Mouse (Mus musculus) embryo, embryonic 11.5 days (tissue): ENCODE measurements at regions not wholly inside any gene's neighbourhood (a gene's known extent, or its start where the extent isn't known, plus 50 kb on each side); places are given as distances from the start of the nearest gene placed in this dataset.

Experiments used
- DNase-seq: peaks from one replicate; pipeline ENCODE4 v3.0.0-alpha.2; 2012; ENCODE audit warnings: low read depth, low spot score

- DNase-seq, result no peak
Observed at GRCm38 (mm10) chr9:101670111-101670510, 191.5 kb upstream of the 9630041A04Rik start.

GRCm38 (mm10) chr9:101649816-101650215 is 211.8 kb upstream of the 9630041A04Rik start:
- no peak for DNase-seq

DNA sequence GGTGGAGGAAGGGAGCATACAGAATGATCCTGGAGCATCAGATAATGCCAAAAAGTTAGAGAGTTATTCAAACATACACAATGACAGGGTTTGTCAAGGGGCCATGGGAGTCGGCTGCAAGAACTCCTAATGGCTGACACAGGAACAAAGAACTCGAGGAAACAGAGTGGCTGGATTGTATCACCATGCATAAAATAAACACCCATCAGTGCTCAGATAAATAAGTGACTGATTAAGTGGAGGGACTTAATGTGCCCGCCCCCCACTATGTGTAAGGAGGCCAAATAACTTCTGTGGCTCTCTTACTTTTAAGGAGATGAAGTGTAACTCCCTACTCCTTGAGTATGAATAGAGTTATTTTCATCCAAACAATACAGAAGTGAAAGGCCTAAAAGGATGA is 220.1 kb upstream of the 9630041A04Rik start:
- DNase-seq, result no peak

DNA sequence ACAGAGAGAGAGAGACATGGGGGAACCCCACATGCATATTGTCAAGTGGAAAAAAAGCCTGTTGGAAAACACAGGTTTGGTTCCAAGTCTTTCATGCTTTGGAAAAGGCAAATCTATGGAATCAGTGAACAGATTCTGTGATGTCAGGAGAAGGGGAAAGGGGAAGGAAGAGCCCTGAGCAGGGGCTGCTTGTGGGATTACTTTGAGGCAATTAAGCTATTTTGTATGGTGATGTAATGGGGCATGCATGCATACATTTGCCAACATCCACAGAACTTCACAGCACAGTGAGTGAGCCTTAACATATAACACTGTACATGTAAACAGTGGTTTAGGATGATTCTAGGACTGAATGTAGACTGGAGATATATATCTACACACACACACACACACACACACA is 221.0 kb upstream of the 9630041A04Rik start:
- no peak for DNase-seq

DNA sequence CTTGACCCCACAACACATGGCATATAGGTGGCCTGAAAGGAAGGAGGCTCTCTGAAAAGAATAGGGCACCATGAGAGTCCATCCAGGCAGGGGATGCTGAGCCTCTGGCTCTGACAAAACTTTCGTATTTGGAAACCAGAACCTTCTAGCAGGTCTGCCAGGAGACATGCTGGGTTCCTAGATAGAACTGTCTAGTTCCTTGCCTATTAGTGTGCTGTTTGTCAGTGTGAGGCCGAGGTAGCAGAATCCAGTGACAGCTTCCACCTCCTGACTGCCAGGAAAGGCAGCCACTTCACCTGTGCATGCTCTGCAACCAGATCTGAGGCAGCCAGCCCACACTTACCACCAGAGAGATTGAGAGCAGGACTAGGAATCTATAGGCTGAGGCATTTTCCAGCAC is 245.4 kb upstream of the 9630041A04Rik start:
- DNase-seq, result no peak

DNA sequence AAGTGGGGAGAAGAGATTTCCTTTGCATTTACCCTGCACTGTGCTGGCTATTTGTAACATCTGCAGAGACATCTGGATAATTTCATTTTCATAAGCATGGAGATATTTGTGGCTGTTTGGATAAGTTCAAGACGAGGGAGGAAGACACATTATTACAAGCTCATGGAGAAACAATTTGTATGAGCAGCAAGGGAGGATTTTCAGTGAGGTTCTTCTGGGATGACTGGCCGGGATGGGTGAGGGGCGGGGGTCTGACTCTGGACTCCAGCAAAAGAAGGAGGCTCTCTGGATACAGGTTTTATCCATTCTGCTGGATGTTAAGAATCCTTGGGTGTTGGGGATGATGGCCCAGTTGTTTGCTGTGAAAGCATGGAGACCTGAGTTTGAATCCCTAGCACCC is 246.5 kb upstream of the 9630041A04Rik start:
- DNase-seq, result no peak

- DNase-seq, result no peak
Observed at GRCm38 (mm10) chr9:101613933-101614332, 247.7 kb upstream of the 9630041A04Rik start.

GRCm38 (mm10) chr9:101613471-101613870 is 248.2 kb upstream of the 9630041A04Rik start:
- no peak for DNase-seq

GRCm38 (mm10) chr9:101612971-101613370 is 248.7 kb upstream of the 9630041A04Rik start:
- no peak for DNase-seq

- DNase-seq, result no peak
Observed at GRCm38 (mm10) chr9:101612571-101612970, 249.1 kb upstream of the 9630041A04Rik start.

GRCm38 (mm10) chr9:101611481-101611880 is 250.2 kb upstream of the 9630041A04Rik start:
- peak; percentile 14 for DNase-seq

DNA sequence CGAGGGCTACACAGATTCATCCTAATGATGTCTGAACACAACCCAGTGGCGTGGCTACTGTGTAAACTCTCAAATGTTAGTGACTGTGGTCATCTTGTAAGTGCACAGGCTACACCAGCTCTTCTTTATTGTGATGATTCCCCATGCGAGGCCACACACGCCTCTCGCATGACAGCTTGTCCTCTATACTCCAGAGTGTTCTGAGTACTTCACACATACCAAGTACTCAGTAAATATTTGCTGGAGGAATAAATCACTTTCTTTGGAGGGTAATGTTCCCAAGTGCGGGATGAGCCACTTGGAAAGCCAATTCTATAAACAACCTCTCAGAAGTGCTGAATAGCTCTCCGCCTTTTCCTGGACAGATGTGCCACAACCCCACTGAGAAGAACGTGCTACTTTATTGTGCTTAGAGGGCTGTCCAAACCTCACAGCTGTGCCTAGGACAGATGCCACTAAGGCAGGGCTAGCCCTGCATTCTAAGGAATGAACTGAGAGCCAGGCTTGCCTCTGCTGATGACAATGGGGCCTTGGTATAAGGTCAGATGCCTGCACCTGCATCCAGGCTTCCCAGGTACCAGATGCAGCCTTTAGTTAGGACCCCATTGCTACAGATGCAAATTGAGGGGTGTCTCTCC is 250.7 kb upstream of the 9630041A04Rik start:
- no peak for DNase-seq

GRCm38 (mm10) chr9:101610338-101610737 is 251.3 kb upstream of the 9630041A04Rik start:
- no peak for DNase-seq

DNA sequence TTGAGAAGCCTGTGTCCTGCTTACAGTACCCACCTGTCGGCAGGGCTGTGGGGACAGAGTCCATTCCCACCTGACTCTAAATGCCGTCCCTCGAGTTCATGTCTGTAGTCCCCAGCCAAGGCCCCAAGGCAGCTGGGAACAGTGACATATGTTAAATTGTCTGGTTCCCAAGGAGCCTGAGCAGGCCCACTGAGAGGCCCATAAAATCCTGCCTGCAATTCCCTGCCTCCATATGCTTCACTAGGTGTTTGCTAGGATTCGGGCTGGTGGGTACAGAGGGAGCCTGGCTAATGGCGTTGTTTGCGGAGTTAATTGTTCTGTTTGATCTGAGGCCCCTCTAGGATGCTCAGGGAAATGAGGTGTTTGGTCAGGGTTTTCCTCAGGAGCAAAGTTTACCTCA is 258.8 kb upstream of the 9630041A04Rik start:
- DNase-seq, result peak; percentile 27

DNA sequence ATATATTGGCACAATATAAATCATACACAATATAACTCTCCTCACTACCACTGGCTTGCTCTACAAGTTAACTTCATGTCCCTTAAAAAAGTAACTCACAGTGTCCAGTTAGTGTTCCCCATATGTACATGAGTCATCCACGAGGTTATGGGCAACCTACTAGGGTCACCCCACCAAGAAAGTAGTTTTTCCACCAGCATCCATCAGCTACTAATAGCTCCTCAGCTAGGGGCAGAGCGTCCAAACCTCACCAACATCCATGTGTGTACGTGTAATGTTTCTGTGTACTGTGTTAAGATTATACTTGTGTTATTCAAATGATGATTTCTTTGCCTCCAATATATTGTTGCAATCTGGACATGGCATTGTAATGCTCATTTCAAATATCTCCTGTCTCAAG is 264.7 kb upstream of the 9630041A04Rik start:
- DNase-seq, result no peak

DNA sequence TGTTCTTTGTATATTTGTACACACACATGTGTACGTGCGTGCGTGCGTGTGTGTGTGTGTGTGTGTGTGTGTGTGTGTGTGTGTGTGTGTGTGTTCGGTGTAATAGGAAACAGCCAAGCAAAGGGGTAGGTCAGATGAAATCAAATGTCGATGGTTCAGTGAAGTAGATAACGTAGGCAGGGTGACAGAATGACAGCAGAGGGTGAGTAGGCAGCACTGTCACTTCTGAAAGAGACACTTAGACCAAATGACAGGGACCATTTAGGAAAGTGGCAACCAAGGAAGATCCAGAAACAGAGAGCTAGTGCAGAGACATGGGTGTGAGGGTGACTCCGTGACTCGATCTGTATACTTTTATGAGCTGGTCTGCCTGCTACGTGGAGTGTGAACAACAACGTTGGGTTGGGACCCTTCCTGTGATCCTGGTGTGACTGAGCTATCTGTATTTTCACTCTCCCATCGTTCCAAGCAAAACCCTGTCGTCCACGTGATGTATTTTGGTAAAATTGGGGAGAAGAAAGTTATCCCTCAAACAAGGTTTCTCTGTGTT is 266.5 kb upstream of the 9630041A04Rik start:
- no peak for DNase-seq

DNA sequence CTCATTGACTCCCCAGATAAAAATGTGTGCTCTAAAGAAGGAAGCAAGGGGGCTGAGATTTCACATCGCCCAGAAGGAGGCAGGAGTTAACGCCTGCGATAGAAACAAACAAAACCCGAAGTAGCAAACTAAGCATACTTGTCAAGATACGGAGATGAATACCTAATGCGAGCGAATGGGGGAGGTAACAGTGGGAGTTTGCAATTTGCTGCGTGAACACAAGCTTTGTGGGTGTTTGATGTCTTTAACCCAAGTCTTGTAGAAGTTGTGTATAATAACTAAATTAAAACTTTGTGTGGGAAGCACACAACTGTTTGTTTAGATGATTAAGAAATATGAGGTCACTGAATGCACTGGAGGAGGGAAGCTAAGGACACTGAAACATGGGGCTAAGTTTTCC is 269.0 kb upstream of the 9630041A04Rik start:
- DNase-seq, result no peak

DNA sequence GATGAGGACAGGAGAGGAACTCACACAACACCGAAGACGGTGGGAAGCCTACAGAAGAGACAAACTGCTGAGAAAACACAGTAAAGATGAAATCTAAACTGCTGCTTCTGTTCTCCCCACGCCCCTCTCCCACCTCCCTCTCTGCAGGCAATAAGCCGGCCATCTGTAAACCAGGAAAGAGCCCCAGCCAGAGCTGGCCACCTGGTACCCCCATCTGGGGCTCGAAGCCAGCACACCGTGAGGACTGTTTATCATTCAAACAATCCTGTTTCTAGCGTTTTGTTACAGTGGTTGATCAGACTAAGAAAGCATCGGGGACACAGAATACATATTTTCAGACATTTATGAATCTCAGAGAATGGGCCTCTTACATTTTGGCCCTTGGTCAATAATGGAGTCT is 270.0 kb upstream of the 9630041A04Rik start:
- DNase-seq, result no peak

DNA sequence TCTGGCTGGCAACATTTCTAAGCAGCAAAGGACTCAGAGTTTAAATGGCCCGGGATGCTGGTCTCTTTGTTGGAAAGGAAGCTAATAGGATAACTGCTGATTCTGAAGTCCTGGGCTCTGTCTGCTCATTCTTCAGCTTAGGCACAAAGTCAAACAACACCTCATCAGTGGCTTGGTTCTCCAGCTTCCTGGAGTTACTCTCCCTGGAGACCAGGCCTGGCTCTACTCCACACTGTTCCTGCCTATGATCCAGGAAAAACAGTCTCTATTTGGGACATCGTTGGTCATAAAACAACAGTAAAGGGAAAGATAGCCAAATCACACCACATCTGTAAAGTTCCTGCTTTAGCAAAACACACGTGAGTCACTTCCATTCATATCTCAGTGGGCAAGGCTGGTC is 271.3 kb upstream of the 9630041A04Rik start:
- no peak for DNase-seq

GRCm38 (mm10) chr9:101581064-101581463 is 280.6 kb upstream of the 9630041A04Rik start:
- DNase-seq, result no peak

DNA sequence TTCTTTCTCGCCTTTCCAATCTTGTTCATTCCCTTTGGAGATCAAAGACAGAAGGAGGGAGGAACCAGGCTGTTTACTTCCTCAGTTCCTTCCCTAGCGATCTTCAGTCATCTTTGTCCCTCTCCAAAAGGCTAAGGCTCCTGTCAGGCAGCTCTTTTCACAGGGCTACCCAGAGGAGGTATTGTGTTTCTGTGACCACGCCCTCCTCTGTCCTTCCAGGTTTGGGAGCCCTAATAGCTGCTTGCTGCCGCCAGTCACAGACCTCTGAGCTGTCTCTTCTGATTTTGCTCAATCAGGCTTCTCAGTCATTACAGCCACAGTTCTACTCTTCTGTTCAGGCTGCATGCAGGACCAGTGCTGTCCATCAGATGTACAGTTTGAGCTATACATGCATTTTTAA is 290.9 kb upstream of the 9630041A04Rik start:
- DNase-seq, result no peak

- no peak for DNase-seq
Observed at GRCm38 (mm10) chr9:101563196-101563595, 298.4 kb upstream of the 9630041A04Rik start.

- DNase-seq, result no peak
Observed at GRCm38 (mm10) chr9:101559366-101559765, 302.3 kb upstream of the 9630041A04Rik start.
